Mouse (Mus musculus) CD4-positive helper T cell, adult 2 months (primary cell): ENCODE results near the gene Akap6.

ENCODE experiments used
- DNase-seq: peaks from one replicate; pipeline ENCODE4 v3.0.0-alpha.2; 2012; ENCODE audit warnings: low read depth, missing footprints, low spot score

Gene Akap6

DNA sequence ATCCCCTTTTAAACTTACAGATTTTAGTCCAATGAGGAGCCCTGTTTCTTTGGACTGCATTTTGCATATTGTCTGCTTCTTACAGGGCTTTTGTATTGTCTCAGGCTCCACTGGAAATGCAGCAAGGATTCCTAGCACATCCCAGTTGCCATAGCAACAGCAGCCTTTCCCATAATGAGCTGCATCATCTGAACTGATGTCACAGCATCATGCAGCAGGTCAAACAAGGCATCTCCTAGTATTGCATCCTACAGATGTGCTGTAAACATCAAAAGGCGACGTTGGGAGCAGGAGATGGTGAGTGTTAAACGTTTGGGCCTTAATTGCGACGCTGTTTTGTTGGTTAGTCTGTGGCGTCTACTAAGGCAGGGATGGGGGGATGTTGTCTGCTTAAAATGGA, at the start of gene Akap6:
TSS of gene Akap6 (plus strand) at position 238 of the 400 bp plus-strand sequence.
- no peak for DNase-seq

DNA sequence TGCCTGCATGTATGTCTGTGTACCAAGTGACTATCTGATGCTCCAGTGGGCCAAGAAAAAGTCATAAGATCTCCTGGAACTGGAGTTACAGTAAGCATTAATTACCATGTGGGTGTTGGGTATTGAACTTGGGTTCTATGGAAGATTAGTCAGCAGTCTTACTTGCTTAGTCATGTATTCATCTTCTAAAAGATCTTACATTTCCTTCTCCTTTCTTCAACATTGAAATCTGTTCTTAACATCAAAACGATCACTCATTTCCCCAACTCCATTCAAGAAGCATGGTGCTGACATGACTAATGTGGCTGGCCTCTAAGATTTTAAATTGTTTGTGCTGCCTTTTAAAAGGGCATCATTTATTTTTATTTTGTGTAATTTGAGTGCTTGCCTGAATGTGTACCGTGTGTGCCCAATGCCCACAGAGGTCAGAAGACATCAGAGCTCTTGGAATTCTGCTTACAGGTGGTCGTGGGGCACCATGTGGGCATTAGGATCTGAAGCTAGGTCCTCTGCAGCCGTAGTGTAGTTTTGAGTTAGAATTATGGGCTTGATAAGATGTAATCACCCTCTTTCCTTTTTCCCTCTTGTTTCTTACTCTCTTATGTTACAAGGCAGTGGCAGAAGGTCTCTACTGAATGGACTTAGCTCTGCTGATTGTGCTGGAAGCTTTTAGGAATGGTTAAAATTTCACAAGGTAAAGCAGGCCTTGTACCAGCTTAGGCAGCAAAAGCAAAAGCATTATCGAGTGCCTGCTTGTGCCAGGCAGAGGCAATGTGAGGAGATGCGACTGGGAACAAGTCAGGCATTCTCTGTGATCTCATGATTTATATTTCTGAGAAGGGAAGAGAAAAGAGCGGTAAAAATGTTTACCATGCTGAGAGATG, 36.0 kb upstream of the Akap6 start:
- DNase-seq = no peak

DNA sequence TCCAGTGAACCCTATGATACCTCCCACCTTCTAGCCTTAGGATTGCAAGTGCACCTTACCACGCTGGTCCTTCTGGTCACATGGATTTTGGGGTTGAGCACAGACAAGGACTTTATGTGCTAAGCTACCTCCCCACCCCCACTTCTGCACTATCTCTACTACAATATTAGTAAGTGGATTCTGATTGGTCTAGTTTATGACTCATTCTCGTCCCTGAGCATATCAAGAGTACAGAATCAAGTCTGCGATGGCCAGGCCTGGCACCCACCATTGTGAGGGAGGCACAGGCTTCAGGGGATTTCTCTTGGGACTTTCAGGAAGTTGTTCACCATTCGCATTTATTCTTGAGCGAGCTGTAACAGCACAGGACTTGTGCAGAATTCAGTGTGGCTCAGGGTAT, 34.2 kb upstream of the Akap6 start:
- DNase-seq = no peak

DNA sequence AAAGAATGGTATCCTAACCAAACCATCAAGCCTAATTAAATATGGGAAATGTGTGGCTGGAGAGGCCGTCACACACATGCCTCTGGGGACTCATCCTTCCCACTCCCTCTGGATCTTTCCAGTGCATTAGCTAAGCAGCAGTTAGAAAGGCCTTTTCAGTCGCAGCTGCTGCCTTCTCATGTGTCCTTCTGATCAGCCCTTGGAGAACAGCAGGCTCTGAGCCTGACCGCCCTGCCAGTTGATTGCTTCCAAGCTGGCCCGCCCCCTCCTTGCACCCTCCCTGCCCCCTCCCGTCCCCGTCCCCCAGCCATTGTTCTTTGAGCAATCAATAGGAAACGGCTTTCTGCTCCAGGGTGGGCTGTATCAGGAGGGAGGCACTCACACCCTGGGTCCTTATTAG, 27.7 kb upstream of the Akap6 start:
- no peak for DNase-seq

DNA sequence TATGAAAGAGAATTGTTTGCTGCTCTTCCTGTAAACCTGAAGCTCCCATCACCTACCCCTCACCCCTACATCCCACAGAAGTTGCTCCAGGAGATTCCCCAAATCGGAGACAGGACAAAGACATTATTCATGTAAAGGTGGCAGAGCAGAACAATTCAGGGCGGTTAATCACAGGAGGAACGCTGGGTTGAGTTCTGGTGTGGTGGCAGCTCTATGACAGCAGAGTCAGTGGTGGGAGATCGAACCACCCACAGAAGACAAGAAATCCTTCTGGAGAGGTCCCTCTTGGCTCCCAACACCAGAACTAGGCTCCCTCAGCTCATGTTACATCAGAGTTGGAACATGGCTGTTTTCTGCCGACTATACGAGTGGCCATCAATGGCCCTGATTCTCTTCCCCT, 27.2 kb upstream of the Akap6 start:
- no peak for DNase-seq

DNA sequence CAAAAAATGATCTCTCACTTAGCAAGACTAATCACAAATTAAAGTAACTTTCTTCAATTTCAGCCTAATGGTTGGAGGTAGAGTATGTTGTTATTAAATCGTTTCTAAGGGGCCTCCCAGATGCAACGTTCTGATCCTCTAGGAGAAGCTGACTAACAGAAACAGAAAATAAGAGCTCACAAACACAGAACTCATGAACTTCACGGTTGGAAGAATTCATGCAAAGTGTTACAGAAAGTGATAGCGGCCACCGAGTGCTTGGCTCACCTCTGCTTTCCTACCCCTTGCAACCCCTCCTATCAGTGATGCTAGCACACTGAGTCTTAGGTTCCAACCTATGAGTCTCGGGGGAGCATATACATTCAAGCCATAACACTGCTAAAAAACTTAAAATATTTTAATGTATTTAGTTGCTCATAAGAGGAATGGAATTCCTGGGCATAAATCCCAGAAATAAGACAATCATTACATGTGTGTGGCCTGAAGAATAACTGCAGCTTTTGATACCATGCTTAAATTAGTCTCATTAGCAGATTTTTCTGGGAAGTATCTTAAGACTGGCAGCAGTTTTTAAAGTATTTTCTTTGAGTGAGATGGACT, 25.7 kb upstream of the Akap6 start:
- no peak for DNase-seq

DNA sequence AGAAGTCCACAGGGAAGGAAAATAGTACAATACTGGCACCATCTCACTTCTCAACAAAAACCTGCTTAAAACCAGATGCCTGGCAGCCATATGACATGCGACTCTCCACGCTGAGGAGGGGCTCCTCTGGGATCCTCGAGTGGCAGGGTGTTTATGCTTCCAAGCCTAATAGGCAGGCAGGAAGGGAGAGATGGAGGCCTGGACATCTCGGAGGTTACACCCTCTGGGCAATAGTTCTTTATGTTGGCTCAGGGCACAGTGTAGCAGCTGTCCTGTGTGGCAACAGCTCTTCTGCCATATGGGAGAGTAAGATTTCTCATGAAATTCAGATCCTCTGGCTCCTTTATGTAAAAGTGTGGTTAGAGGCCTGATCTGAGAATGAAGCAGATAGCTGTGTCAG, 24.2 kb upstream of the Akap6 start:
- no peak for DNase-seq

DNA sequence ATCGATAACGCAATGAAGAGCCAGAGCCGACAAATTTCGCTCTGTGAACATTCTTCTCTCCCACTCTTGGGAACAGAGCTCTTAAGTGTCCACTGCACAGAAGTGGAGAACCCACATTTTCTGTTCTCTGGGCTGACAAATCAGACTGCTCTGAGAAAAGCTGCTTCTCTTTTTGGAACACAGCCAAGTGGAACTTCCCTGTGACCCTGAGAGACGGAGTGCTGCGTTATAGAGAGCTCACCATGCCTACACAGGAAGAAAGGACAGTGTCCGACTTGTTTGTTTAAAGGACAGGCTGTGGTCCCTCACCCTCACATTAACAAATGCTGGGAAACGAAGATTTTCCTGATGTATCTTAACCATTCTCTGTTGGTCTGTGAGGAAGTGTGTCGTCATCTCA, 11.8 kb upstream of the Akap6 start:
- DNase-seq = no peak

DNA sequence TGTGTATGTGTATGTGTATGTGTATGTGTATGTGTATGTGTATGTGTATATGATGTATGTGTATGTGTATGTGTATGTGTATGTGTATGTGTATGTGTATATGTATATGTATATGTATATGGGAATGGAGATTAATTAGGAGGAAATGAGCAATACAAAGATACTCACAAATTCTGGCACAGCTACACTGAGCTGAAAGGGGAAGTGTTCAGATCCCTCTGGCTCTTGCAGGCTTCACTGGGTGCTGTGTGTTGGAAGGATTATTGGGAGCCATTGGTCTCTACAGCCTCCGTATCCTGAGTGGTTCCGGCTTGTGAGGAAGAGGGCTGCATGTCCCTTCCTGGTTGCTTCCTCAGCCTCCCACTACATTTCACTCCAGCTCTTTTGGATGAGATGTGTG, 10.5 kb upstream of the Akap6 start:
- no peak for DNase-seq

DNA sequence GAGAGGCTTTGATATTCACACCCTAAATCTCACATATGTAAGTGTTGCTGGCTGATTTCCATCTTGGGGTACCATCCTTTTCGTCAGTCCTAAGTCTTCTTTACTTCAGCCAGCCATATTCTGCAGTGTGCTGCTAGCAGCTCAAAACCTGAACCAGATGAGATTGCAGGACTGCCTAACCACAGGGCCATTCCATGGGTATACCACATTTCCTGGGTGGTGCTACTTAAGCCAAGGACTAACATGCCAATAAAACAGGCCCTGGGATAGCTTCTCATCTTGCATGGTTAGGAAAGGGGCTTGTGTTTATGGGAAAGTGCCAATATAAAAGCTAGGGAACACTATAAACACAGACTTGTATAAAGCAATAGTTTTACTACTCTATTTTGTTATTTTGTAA, 7.6 kb upstream of the Akap6 start:
- no peak for DNase-seq

DNA sequence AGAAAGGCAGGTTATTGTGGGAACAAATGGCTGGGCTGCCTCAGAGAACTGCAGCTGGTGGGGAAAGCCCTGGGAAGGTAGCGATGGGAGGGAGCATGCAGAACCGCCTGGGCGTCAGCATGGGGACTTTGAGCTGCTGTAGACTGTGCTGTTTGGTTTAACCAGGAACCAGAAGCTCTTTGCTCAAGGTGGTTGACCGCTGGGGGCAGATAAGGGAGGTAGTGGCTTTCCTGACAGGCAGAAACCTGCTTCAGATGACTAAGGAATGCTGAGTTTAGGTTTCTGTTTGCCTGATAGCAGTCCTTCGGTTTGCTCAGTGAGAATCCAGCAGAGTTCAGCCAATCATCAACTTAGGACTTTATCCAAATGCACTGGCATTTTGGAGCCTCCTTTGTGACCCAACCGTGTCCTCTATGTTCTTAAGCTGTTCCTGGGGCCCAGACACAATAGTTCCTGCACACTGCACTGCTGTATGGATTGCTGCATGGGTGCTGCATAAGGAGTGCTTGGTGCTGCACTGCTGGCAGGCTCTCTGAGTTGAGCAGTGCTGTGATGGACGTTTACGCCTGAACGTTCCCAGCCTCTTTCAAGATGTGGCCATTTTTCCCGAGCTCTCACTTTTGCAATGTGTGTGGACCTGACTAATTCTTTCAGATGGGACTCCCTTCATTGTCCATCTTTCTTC, 6.8 kb upstream of the Akap6 start:
- DNase-seq = peak; percentile 15

DNA sequence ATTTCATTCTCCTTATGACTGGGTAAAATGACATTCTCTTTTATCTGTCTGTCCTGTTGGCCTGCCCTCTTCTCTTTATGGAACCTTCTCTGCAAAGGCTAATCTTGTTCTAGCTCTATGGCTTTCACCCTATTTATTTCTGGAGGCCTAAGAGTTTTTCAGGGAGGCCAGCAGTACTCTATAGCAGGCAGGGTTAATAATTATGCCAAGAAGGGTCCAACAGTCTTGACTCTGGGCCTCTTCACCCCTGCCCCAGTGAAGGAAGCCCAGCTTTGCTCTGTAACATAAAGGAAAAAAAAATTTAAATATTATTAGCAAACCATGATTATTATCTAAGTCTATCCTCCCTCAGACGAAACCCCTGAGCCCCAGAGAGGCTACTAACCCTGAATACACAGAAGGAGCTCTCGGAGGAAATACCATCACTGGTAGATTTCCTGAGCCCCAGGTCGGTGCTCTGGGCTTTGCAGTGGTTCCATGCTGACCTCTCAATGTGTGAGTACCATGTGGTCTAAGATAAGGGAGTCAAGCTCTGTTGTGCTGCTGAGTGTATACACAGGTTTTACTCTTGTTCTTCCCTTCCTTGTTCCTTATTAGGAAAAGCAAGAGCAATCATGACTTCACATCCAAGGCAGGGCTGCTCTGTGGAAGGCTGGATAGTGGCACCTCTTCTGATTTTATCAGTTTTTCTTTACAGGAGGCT, 1.6 kb upstream of the Akap6 start:
- no peak for DNase-seq

DNA sequence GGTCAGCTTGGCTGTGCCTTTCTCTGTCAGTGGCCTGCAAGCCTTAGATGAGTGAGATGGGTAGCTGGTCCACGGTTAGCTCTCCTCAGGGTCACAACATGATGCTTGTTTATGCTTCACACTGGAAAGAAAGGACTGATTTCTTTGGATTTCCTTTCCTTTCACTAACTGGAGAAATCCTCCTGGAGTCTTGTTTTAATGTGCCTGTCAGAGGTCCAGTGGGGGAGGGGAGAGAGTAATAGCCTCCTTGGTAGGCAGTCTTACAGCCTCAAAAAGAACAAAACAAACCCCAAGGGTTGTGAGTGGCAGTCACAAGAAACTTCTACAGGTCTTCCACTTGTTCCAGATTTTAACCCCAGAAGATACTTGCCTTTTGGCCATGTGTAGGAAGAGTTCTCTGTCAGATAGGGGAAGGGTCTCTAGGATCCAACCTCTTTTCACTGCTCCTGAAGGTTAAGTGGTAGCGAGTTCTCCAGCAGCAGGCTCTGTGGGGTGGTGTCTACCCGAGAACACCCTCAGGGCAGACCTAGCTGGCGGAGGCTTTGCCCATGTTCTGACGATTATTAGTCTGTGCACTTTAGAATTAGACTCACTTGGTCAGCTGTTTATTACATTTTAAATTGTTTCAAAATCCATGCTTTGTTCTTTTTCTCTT, 780 bp upstream of the Akap6 start:
- no peak for DNase-seq

DNA sequence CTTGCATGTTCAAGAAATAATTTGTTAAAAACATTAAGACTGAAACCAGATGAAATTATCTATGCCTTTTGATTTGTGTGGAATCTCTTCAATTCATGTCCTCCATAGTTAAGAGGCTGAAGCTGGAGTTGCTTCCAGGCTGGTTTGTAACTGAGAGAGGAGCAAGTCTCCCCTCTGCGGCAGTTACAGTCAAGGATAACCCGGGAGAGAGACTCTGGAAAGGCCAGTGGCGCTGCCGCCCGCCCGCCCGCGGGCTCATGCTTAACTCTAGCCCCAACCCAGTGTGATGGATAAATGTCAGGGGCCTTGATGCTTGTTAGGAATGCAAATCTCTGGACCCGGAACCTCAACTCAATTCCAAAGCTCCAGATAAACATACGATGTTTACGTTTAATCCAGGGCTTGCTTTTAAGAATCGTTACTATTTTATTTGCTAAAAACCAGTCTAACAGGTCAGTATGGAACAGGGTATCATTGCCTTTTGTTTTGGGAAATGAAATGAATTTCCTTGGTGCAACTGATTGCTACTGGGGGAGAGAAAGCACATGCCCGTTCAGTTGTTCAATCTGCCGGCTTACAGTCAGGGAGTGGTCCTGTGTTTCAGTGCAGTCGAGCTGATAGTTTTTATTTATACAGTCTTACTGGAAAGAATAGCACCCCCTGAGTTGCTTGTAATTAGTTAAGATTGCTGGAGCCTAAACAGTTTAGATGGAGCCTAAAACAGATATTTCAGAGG, 946 bp downstream of the Akap6 start:
- DNase-seq = no peak

DNA sequence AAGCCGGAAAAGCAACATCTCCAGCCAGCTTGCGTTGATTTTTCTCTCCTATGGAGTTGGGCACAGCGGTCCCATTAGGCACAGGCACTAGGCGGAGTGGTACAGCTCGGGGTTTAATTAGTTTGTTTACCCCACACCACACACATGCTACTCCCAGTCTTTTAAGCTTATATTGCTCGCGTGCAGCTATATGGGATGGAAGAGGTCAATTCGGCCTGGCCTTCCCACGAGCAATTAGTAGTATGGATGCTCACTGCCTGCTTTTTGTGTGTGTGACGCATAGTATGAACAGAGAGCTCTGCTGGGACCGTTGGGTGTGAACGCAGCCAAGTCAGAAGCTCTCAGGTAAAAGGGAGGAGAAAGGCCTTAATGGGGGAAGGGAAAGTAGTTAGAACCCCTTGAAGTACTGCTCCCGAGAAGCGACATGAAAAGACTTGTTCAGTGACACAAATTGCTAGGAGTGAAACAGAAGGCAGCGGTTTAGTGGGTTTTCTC, 1.6 kb downstream of the Akap6 start:
- DNase-seq = no peak

DNA sequence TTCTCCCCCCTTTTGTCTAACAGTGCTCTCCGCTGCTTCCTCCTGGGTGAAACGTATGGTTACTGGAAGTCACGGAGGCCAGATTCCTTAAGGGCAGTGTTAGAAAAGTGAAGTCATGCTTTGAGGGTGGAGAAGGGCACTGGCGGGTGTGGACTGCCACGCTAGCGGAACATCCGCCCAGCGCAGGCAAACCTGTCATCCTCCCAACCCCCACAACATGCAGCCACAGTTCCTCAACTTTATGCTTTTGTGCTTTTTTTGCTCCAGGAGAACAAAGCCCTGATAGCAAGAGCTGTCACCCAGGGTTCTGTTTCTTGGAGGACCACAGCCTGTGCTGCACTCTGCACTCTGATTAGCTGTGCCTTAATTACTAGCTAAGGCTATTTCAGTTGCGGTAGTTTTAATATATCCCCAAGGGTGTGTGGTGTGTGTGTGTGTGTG, 2.0 kb downstream of the Akap6 start:
- peak; percentile 32 for DNase-seq

DNA sequence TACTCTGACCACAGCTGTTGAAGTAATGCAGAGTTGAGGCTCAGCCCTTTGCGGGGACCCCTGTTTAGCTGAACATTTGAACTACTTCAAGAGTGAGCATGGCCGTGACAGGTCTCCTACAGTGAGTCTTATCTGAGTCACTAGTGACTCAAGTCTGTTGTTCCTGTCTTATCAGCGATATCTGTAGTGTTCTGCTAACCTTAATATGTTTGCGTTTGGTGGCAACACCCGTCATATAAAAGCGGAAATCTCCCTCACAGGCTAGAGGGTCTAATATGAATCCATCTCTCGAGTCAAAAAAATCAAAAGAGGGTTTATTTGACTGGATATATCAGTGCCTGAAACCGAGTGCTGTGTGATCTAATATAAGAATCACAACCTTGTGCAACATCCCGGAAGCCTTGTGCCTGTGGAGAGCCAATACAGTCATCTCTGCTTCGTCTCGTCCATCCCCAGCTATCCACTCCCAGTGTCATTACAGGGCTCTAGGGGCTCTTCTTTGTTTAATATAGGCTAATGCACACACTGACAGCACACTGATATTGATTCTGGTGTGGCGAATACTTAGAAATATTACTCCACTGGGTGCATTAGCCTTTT, 3.3 kb downstream of the Akap6 start:
- DNase-seq = peak; percentile 12

DNA sequence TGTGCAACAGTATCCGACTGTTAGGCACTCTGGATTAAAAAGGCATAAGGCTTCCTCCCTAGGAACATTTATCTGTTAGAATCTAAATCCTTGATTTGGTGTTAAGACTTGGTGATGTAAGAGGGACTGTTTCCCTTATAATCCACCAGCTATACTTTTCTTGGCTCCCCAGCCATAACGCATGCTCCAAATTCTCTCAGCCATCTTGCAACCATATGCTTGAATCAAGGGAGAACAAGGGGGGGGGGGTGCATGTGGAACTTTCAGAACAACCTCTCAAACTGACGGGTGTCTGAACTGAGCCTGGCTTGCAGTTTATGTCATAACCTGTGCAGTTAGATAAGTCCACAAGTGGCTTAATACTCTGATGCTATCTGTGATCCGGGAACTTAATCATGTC, 4.9 kb downstream of the Akap6 start:
- DNase-seq = no peak

DNA sequence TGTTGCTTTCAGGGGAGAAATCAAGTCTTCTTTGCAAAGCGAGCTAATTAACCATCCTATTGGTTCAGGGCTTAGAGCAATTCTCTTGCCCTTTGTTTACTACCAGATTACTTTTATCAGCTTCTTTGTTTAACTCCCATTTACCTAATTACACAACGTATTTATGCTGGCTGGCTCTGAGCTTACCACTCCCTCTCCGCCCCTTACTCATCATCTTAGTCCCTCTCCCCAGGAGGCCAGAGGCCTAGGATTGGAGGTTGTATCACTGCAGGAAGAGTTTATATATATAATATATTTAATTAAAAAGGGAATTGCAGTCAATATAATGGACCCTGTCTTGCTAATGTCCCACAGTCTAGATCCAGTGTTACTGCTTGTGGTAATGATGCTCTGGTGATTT, 5.6 kb downstream of the Akap6 start:
- DNase-seq = no peak

DNA sequence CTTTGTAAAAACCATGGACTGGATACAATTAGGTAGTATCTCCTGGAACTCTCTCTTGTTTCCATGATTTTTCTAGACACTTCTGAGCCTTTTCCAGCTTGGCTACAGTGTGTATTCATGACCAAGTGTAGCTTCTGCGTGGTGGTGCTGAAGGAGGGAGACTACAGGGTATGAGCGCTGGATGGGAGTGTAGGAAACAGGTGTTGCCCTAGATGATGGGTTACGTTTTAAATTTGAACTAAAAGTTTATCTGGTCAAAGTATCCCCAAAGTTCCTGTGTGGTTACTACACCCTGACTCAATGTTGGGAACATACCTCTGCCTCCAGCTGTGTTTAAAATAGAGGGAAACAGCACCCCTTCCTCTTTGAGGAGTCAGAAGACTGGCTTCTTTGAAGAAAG, 12.2 kb downstream of the Akap6 start:
- DNase-seq = no peak
